Mouse (Mus musculus) megakaryocyte, embryonic 14.5 days (primary cell): ENCODE measurements around the gene Ahsa2. TPM values are rescaled to one million over a fixed set of nuclear protein-coding genes. Genes with fewer than 3 reads are reported as not detected.
A peak's percentile ranks its signal among the peaks of the same experiment; 100 is the strongest.
"Not testable (repeated sequence)": the region's sequence is repeated elsewhere in the genome, so short reads cannot be mapped to it uniquely, and the experiment has no call there.

Source experiments
- H3K27me3 ChIP-seq: replicated peaks from 2 replicates; pipeline ENCODE3; 2012; ENCODE audit warnings: inconsistent platforms
- H3K36me3 ChIP-seq: replicated peaks from 2 replicates; pipeline ENCODE3; 2012; ENCODE audit warnings: low read length, inconsistent platforms, mixed read lengths
- H3K4me1 ChIP-seq: 2 replicates; pipeline ENCODE4 v1.6.1; 2012; ENCODE audit warnings: inconsistent platforms
- H3K4me3 ChIP-seq: replicated peaks from 2 replicates; pipeline ENCODE3; 2012; ENCODE audit warnings: moderate library complexity, mild to moderate bottlenecking, inconsistent platforms
- H3K9me3 ChIP-seq: 2 replicates; pipeline ENCODE4 v1.6.1; 2012; ENCODE audit warnings: inconsistent platforms
- FLI1 ChIP-seq: IDR thresholded peaks from 2 replicates; pipeline ENCODE4 v1.6.1; 2012; ENCODE audit warnings: low read length, inconsistent platforms, mixed read lengths
- GATA1 ChIP-seq: IDR thresholded peaks from 3 replicates; pipeline ENCODE4 v1.6.1; 2012; ENCODE audit warnings: mixed read lengths, low read length, inconsistent platforms, borderline replicate concordance
- polyA plus RNA-seq: library from polyadenylated mRNA; stranded (reverse); fragments of >175 nt; gene quantifications from 2 replicates; pipeline ENCODE4 v1.2.3, GENCODE M21; 2012; ENCODE audit warnings: low replicate concordance; ENCODE audit not compliant: insufficient read depth

Ahsa2 gene
- 2.8 and 28.4 TPM in 2 replicates for polyA plus RNA-seq

DNA sequence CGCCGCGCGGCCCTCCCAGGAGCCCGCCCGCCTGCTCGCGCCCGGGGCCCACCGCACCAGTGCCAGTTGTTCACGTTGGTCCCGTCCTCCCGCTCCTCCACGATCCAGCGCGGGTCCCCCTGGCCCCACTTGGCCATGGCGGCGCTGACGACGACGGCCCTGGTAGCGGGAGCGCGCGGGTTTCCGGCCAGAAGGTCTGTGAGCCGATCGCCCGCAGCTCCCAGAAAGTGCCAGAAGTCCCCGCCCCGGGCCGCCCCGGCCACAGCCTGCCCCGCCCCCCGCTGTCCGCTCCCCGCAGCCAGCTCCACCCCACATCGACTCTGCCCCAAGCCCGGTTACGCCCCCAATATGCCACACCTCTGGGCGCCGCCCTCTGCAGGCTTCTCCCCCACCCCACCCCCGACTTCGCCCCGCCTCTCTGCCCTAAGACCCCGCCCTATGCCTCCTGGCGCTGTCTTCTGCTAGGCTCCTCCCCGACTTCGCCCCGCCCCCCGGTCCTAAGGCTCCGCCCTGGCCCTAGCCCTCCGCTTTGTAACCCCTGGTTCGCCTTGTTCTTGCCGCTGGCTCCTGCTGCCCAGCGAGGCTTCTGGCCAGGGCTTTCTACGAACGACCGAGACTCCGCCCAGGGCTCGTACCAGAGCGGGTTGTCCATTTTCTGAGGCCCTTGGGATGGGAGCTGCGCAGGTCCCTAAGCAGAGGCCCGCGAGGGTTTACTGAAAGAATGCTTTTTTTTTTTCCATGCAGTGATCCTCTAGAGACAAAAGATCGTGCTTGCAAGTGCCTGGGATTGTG, at the start of gene Ahsa2:
TSS of gene Ahsa2 (minus strand) at position 313 of the 792 bp plus-strand sequence.
- Histone ChIP-seq H3K9me3 (no peaks in the 10 kb centered on the region), H3K36me3 (peaks cover 36% of the 10 kb centered on the region), H3K4me1 (peaks cover 27% of the 10 kb centered on the region), H3K4me3 (peak within 1 kb of the TSS; percentile 100), H3K27me3 (peaks cover 1% of the 10 kb centered on the region)
- TF ChIP-seq GATA1 (no peak), FLI1 (no peak)

DNA sequence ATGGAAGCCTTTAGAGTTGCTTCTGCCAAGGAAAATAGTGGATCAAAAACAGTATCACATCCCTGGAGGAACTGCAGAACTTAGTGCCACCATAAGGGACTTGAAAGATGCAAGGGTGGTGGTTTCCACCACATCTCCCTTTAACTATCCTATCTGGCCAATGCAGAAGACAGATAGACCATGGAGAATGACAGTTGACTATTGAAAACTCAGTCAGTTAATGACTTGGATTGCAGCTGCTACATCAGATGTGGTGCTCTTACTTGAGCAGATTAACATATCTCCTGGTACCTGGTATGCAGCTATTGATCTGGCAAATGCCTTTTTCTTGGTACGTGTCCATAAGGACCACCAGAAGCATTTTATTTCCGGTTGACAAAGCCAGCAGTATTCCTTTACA, 39.6 kb upstream of the Ahsa2 start:
- Histone ChIP-seq H3K9me3 (peaks cover 13% of the 10 kb centered on the region), H3K4me3 (no peak overlapping the region), H3K4me1 (peaks cover 5% of the 10 kb centered on the region), H3K36me3 (no peaks in the 10 kb centered on the region), H3K27me3 (peaks cover 15% of the 10 kb centered on the region)
- TF ChIP-seq GATA1 (no peak), FLI1 (no peak)

DNA sequence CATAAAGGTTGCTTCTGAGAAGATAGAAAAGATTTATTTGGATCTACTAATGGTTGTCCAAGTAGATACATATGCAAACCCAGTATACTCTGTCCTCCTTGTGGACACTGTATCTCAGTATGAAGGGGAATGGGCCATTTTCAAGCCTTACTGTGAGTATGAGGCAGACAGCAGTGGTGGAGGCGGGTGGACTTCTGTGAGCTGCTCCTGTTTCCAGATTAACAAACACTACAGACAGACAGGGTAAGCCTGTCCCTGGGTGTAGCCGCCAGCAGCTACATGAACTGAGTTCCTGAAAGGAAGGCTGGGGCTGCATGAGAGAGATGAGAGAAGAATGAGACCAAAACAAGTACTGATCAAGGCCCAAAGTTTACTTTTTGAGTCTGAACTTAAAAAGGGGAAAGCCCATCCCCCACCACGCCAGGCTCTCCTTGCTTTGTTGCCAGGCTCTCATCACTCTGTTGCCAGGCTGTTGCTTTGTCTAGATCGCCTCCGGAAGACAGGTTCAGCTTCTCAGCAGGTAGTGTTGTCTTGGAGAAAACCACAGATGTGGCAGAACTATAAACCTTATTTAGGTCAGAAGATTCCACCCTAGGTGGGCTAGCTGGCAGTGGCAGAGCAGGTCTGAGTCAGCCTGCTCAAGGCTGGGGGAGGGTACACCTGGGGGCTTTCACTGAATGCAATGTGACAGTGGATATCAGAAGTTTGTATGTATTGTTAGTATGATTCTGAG, 22.8 kb upstream of the Ahsa2 start, which contains the start of gene 1700093K21Rik:
TSS of gene 1700093K21Rik (minus strand) at position 683 of the 733 bp plus-strand sequence.
- Histone ChIP-seq H3K9me3 (peaks cover 10% of the 10 kb centered on the region), H3K36me3 (no peaks in the 10 kb centered on the region), H3K4me3 (no peak within 1 kb of the TSS), H3K27me3 (no peaks in the 10 kb centered on the region), H3K4me1 (no peaks in the 10 kb centered on the region)
- TF ChIP-seq GATA1: no peak
- no peak for TF ChIP-seq FLI1

DNA sequence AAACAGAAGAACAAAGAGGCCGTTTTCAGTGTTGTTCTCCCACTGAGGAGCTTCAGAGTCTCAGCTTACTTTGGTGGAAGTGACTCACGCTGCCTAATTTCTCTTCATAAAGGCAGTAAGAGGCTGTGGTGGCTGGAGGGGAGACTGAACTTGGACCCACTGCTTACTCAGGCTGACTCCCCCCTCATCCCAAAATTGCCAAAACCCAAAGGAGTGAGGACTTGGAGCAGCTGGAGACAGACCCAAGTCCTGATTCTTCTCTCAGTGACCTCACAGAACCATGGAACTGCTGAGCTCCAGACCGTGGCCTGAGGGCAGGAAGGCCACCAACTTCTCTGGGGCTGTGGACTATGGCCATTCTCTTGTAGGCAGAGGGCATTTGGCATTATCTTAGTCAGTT, 21.2 kb upstream of the Ahsa2 start:
- TF ChIP-seq GATA1: no peak
- no peak for TF ChIP-seq FLI1
- H3K36me3 ChIP-seq: no peaks in the 10 kb centered on the region
- H3K9me3 ChIP-seq: no peaks in the 10 kb centered on the region
- 0 out of 2 replicates have a peak, but pooled peaks cover 2% of the 10 kb centered on the region for H3K4me1 ChIP-seq
- H3K4me3 ChIP-seq: no peak overlapping the region
- H3K27me3 ChIP-seq: no peaks in the 10 kb centered on the region

DNA sequence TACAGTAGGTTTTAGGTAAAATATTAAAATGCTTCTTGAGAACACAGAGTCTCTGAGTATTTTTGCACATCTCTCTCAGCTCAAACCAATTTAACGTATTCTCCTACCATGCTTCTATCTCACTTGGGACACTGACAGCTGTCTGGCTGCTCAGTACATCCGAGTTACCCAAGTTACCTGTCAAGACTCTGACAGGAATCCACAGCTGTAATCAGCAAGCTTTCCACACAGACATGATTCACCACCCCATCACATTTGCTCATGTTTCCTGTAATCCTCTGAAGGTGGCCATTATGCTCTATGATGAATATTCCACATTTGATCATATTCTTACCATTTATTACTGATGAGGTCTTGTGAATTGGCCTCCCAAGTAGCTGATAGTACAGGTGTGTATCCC, 17.5 kb upstream of the Ahsa2 start:
- H3K27me3 ChIP-seq: peaks cover 8% of the 10 kb centered on the region
- H3K36me3 ChIP-seq: no peaks in the 10 kb centered on the region
- 0 out of 2 replicates have a peak, but pooled peaks cover 3% of the 10 kb centered on the region for H3K4me1 ChIP-seq
- TF ChIP-seq FLI1: no peak
- TF ChIP-seq GATA1: no peak
- no peak overlapping the region for H3K4me3 ChIP-seq
- H3K9me3 ChIP-seq: no peaks in the 10 kb centered on the region

DNA sequence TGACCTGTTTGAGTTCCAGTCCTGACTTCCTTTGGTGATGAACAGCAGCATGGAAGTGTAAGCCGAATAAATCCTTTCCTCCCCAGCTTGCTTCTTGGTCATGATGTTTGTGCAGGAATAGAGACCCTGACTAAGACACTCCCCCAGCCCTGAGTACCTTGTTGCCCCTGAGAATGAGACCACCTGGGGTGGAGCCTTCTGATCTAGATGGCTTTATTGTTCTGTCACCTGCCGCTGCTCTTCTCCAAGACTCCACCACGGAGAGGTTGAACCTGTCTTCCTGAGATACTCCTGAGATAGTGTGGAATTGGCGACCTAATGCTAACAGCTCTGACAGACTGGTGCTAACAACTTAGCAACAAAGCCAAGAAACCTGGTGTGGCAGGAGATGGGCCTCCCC, 17.0 kb upstream of the Ahsa2 start:
- not testable (repeated sequence) for H3K36me3 ChIP-seq, H3K4me1 ChIP-seq, H3K4me3 ChIP-seq, H3K9me3 ChIP-seq
- H3K27me3 ChIP-seq: peaks cover 10% of the 10 kb centered on the region

DNA sequence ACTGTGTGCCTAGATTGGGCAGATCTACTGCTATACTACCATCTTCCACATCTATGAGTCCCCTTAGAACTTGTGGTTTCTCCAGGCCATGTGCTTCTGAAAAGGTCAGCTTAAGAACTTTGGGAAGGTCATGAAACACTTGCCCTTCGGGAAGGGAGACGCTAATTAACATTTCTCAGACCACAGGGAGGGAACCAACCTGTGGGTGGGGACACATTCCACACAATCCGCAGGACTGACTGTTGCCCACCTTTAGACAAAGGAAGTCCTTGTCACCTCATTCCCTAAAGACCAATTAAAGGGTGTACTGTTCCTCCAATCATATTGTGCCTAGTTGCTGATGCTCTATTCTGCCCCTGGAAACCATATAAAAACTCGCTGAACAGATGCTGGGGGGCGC, 7.0 kb upstream of the Ahsa2 start:
- H3K4me1 ChIP-seq, H3K4me3 ChIP-seq, H3K27me3 ChIP-seq, H3K36me3 ChIP-seq: not testable (repeated sequence)
- peaks cover 25% of the 10 kb centered on the region for H3K9me3 ChIP-seq

DNA sequence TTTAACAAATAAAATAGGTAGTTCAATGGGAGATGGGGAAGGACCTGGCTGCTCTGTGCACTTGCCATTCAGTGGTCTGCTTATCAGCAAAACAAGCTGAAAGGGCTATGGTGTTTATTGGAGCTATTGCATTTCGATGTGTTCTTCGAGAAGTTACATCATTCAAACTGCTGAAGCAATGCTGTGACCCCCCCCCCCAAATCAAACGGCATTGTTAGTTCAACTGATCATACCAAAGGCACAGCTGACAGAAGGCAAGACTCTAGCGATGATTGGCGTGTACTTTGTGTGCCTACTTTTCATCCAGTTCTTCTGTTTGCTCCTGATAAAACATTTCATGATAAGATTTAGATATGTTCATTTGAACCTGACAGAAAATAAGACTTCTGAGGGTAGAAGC, 779 bp upstream of the Ahsa2 start:
- Histone ChIP-seq H3K9me3 (no peaks in the 10 kb centered on the region), H3K4me3 (peak overlapping the region; percentile 100), H3K4me1 (peaks cover 27% of the 10 kb centered on the region), H3K36me3 (peaks cover 29% of the 10 kb centered on the region), H3K27me3 (peaks cover 1% of the 10 kb centered on the region)
- TF ChIP-seq FLI1: no peak
- TF ChIP-seq GATA1: no peak

DNA sequence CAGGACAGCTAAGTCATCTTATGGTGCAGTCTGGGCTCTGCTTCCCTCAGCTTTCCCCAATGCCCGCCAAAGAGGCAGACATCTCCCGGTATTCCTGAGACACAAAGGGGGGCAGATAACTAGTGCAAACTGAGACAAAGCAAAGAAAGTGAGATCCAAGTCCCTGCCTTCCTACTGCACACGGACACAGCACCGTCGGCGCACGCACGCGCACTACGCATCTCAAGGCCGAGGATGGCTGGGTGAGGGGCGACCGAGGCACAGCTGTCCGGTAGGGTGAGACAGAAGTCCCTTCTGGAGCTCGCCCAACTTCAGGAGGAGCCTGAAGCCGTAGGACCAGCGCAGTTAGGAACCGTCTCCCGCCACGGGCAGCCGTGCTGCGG, 504 bp downstream of the Ahsa2 start:
- H3K27me3 ChIP-seq: peaks cover 1% of the 10 kb centered on the region
- no peaks in the 10 kb centered on the region for H3K9me3 ChIP-seq
- H3K4me1 ChIP-seq: peaks cover 27% of the 10 kb centered on the region
- peak overlapping the region; percentile 100 for H3K4me3 ChIP-seq
- TF ChIP-seq GATA1 (no peak), FLI1 (no peak)
- H3K36me3 ChIP-seq: peaks cover 42% of the 10 kb centered on the region

DNA sequence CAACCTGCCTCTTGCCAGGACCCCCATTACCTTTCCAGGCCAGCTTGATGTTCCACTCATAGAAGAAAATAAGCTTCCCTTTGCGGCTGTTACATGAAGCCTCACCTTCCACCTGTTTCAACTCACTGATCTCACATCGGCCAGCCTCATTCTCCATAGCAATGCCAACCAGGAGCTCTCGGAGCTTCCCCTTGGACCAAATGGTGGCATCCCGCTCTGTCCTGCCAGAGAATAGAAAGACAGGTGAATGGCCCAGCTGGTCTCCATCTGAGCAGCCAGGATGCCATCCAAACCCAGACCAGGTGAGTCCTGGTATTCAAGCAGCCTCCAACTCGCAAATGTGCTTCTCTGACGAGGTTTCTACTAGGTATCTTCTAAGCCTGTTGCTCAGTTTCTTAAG, 1.2 kb downstream of the Ahsa2 start:
- Histone ChIP-seq H3K4me3 (peak overlapping the region; percentile 100), H3K36me3 (peaks cover 49% of the 10 kb centered on the region), H3K4me1 (peaks cover 27% of the 10 kb centered on the region), H3K27me3 (peaks cover 1% of the 10 kb centered on the region), H3K9me3 (no peaks in the 10 kb centered on the region)
- no peak for TF ChIP-seq FLI1
- no peak for TF ChIP-seq GATA1

DNA sequence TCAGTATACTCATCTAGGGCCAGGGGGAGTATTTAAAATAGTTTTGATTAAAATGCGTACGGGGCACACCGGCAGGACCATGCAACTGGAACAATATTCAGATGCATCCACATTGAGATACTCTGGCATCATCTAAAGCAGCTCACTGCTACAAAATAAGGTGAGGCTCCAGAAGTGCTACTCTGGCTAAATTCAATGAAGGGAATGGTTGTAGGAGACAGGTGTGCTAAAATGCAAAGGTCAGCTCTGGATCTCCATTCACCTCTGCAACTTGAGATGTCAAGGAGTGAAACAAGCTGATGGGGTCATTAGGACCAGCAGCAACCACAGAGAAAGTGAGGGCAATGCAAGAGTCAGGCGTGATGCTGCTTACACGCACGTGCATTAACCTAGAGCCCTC, 2.6 kb downstream of the Ahsa2 start:
- Histone ChIP-seq H3K4me1 (peaks cover 27% of the 10 kb centered on the region), H3K36me3 (peaks cover 63% of the 10 kb centered on the region), H3K4me3 (peak overlapping the region; percentile 74), H3K9me3 (no peaks in the 10 kb centered on the region), H3K27me3 (no peaks in the 10 kb centered on the region)
- TF ChIP-seq FLI1 (no peak), GATA1 (no peak)
